ENCODE assay signal across 12 mouse cellular contexts in the genomic region with DNA sequence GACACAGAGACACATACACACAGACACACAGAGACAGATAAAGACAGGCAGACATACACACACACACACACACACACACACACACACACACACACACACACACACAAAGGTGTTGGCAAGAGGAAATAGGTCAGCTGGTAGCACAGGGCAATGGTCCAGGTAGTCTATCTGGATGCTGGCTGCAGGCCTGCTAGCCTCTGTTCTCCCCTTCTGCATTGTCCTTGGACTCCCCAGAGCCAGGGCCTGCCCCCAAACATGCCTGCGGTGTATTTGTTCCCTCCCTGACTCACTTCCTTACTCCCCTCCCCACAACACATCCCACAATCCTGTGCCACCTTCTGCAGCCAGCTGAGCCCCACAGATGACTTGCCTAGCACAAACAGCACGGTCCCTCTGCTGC.
A peak's percentile ranks its signal among the peaks of the same experiment; 100 is the strongest.
DNase-seq lines count a peak whose midpoint lies in the region; ATAC-seq and TF ChIP-seq lines count a peak whose summit lies in the region.
"Had no signal": no experiment of that assay in that cellular context is flagged by ENCODE, and none has a peak within 500 bp of the region (broad histone marks: within the 10 kb centered on the region; RNA-seq: fewer than 3 reads in every experiment).

No protein-coding gene starts in this region.

- H3K4me3 ChIP-seq in forebrain, embryonic 14.5 days (ENCODE audit: low read depth, low read length) = no peak overlapping the region
- H3K4me3 ChIP-seq in forebrain, embryonic 13.5 days = no peak overlapping the region
- H3K4me3 ChIP-seq in liver, postnatal 0 days (ENCODE audit: low read depth, low read length) = no peak overlapping the region
- no peak overlapping the region for H3K4me3 ChIP-seq in liver, embryonic 12.5 days
- H3K4me3 ChIP-seq: hindbrain, embryonic 15.5 days; limb, embryonic 13.5 days had no signal

- H3K4me2 ChIP-seq in forebrain, embryonic 14.5 days (ENCODE audit: low read length) = no peak overlapping the region
- H3K4me2 ChIP-seq in forebrain, embryonic 13.5 days = no peak overlapping the region
- no peak overlapping the region for H3K4me2 ChIP-seq in liver, postnatal 0 days (ENCODE audit: low read depth, low read length)
- H3K4me2 ChIP-seq in liver, embryonic 12.5 days = no peak overlapping the region
- H3K4me2 ChIP-seq: hindbrain, embryonic 15.5 days; limb, embryonic 13.5 days had no signal

- H3K9ac ChIP-seq in forebrain, embryonic 14.5 days (ENCODE audit: low read length) = no peak overlapping the region
- no peak overlapping the region for H3K9ac ChIP-seq in forebrain, embryonic 13.5 days
- no peak overlapping the region for H3K9ac ChIP-seq in liver, postnatal 0 days (replicated peaks)
- H3K9ac ChIP-seq in liver, embryonic 12.5 days = no peak overlapping the region
- H3K9ac ChIP-seq: hindbrain, embryonic 15.5 days; limb, embryonic 13.5 days had no signal

- H3K4me1 ChIP-seq in forebrain, embryonic 14.5 days (ENCODE audit: control insufficient read depth, insufficient read depth, low read length) = no peaks in the 10 kb centered on the region
- no peaks in the 10 kb centered on the region for H3K4me1 ChIP-seq in forebrain, embryonic 13.5 days
- H3K4me1 ChIP-seq in liver, postnatal 0 days (ENCODE audit: insufficient read depth) = 0 out of 2 replicates have a peak, but pooled peaks cover 3% of the 10 kb centered on the region
- H3K4me1 ChIP-seq in liver, embryonic 12.5 days = no peaks in the 10 kb centered on the region
- H3K4me1 ChIP-seq: hindbrain, embryonic 15.5 days had no signal

- 58% methylated on average over 2 of the region's 2 CpGs for WGBS in forebrain, embryonic 14.5 days
- WGBS in forebrain, embryonic 13.5 days = 64% methylated on average over 2 of the region's 2 CpGs
- WGBS in liver, postnatal 0 days (ENCODE audit: insufficient replicate concordance) = 52% methylated on average over 2 of the region's 2 CpGs
- WGBS in liver, embryonic 12.5 days (ENCODE audit: insufficient replicate concordance) = 53% methylated on average over 2 of the region's 2 CpGs

- no peaks in the 10 kb centered on the region for H3K27me3 ChIP-seq in forebrain, embryonic 14.5 days (replicated peaks; ENCODE audit: control insufficient read depth, insufficient read depth, low read length)
- no peaks in the 10 kb centered on the region for H3K27me3 ChIP-seq in forebrain, embryonic 13.5 days
- H3K27me3 ChIP-seq in liver, postnatal 0 days (ENCODE audit: insufficient read depth, low read length) = no peaks in the 10 kb centered on the region
- H3K27me3 ChIP-seq in liver, embryonic 12.5 days (replicated peaks) = no peaks in the 10 kb centered on the region; the same call in 1 of the 2 replicates
- H3K27me3 ChIP-seq: hindbrain, embryonic 15.5 days; limb, embryonic 13.5 days had no signal

- peak; percentile 19 for DNase-seq in forebrain, embryonic 14.5 days (ENCODE audit: low spot score)
- no peak for DNase-seq in liver, postnatal 0 days
- DNase-seq in cerebellum, adult 9-10 months = peak; percentile 40
- peak; percentile 52 to 65 for DNase-seq in heart, postnatal 14 days
- DNase-seq in spleen, postnatal 14 days (ENCODE audit: low spot score in 2 of 2) = no peak
- no peak for DNase-seq in urinary bladder, adult 18-20 months (ENCODE audit: low spot score in 2 of 2)
- DNase-seq: right cerebral cortex, adult 18-20 months had no signal

- no peak overlapping the region for H3K27ac ChIP-seq in forebrain, embryonic 14.5 days (ENCODE audit: low read depth, low read length)
- no peak overlapping the region for H3K27ac ChIP-seq in forebrain, embryonic 13.5 days
- no peak overlapping the region for H3K27ac ChIP-seq in liver, postnatal 0 days (ENCODE audit: low read depth)
- no peak overlapping the region for H3K27ac ChIP-seq in liver, embryonic 12.5 days
- H3K27ac ChIP-seq: hindbrain, embryonic 15.5 days; limb, embryonic 13.5 days had no signal

- no peaks in the 10 kb centered on the region for H3K9me3 ChIP-seq in forebrain, embryonic 14.5 days (replicated peaks; ENCODE audit: control insufficient read depth, low read length)
- H3K9me3 ChIP-seq in forebrain, embryonic 13.5 days (replicated peaks) = no peaks in the 10 kb centered on the region
- no peaks in the 10 kb centered on the region for H3K9me3 ChIP-seq in liver, postnatal 0 days (ENCODE audit: low read length)
- H3K9me3 ChIP-seq in liver, embryonic 12.5 days (replicated peaks) = no peaks in the 10 kb centered on the region
- H3K9me3 ChIP-seq: hindbrain, embryonic 15.5 days; limb, embryonic 13.5 days had no signal

- intact Hi-C loops in heart, postnatal 14 days (cut with DNase I) = no loop called here

- no peak for TF ChIP-seq EP300 in liver, postnatal 0 days (IDR thresholded peaks at IDR 0.05; ENCODE audit: low read depth)

- no peak; the same call in 1 of the 2 replicates for ATAC-seq in forebrain, embryonic 14.5 days
- ATAC-seq in forebrain, embryonic 13.5 days = no peak
- peak; percentile 43 for ATAC-seq in liver, postnatal 0 days
- no peak for ATAC-seq in liver, embryonic 12.5 days
- ATAC-seq: CD4-positive, CD25-positive, alpha-beta regulatory T cell, adult 4 months had no signal

- H3K36me3 ChIP-seq in forebrain, embryonic 14.5 days (ENCODE audit: control insufficient read depth, insufficient read depth, low read length) = no peaks in the 10 kb centered on the region
- H3K36me3 ChIP-seq in forebrain, embryonic 13.5 days (ENCODE audit: poor library complexity, severe bottlenecking) = no peaks in the 10 kb centered on the region
- no peaks in the 10 kb centered on the region for H3K36me3 ChIP-seq in liver, postnatal 0 days (replicated peaks; ENCODE audit: insufficient read depth, low read length)
- no peaks in the 10 kb centered on the region for H3K36me3 ChIP-seq in liver, embryonic 12.5 days
- H3K36me3 ChIP-seq: hindbrain, embryonic 15.5 days; limb, embryonic 13.5 days had no signal

- TF ChIP-seq CTCF in liver, postnatal 0 days (IDR thresholded peaks at IDR 0.05; ENCODE audit: low read depth) = no peak

Comparison
In these comparisons a context has a peak if more than half of its experiments do, and no peak if none do; other contexts are left out.
1. DNase-seq: peak in forebrain, embryonic 14.5 days (single experiment), cerebellum, adult 9-10 months (single experiment) and heart, postnatal 14 days (2 of 2); none in liver, postnatal 0 days (single experiment), spleen, postnatal 14 days (0 of 2) and urinary bladder, adult 18-20 months (0 of 2).